Mouse (Mus musculus): ENCODE measurements around the gene Vgll4.
"Not testable (repeated sequence)": the region's sequence is repeated elsewhere in the genome, so short reads cannot be mapped to it uniquely, and the experiment has no call there.

Vgll4 gene

DNA sequence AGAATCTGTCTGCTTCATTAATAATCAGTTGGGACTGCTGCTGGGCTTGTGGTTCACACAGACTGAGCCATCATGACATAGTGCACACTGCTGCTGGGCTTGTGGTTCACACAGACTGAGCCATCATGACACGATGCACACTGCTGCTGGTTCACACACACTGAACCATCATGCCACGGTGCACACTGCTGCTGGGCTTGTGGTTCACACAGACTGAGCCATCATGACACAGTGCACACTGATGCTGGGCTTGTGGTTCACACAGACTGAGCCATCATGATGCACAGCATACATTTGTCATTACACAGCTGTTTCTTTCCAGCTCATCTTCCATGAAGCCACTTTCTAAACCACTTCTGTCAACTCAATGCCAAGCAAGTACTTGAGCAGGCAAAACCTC is 30.1 kb downstream of the Vgll4 start:
- no peak for DNase-seq (ENCODE audit: low read depth, low spot score)

DNA sequence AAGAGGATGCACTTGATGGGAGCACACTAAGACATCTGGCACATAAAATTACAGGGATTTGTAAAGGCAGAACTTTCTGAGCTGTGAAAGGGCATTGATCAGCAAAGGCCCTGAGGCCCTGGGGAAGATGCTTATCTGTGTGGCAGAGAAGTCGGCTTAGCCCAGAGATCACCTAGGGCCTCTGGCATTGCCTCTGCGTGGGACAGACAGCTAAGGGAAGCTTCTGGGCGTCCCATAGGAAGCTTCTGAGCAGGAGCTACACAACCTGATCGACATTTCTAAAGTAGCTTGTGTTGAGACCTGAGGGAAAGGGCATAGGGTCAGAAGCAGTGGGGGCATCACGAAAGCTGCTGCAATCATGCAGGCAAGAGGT is 32.9 kb downstream of the Vgll4 start:
- DNase-seq (ENCODE audit: low read depth, low spot score), result no peak

GRCm38 (mm10) chr6:114936297-114936940 is 33.4 kb downstream of the Vgll4 start:
- DNase-seq (ENCODE audit: low read depth, low spot score), result no peak

DNA sequence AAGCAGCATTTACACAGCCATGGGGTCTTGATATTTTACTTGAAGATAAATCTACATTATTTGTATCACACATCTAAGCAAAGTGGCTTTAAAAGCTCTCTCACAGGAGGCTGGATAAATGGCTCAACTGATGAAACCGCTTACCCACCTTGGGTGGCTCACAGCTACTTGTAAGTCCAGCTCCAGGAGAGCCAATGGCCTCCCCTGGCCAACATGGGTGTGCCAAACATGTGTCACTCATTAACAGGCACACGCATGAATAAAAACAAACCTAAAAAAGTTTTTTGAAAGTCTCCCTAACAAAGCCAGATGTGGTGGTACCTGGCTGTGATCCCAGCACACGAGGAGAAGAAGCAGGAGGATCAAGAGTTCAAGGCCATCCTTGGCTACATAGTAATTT is 34.4 kb downstream of the Vgll4 start:
- no peak for DNase-seq (ENCODE audit: low read depth, low spot score)

GRCm38 (mm10) chr6:114934045-114934444 is 35.7 kb downstream of the Vgll4 start:
- no peak for DNase-seq (ENCODE audit: low read depth, low spot score)

GRCm38 (mm10) chr6:114932991-114933392 is 36.8 kb downstream of the Vgll4 start:
- no peak for DNase-seq (ENCODE audit: low read depth, low spot score)

GRCm38 (mm10) chr6:114932116-114932500 is 37.7 kb downstream of the Vgll4 start:
- DNase-seq (ENCODE audit: low read depth, low spot score), result no peak

DNA sequence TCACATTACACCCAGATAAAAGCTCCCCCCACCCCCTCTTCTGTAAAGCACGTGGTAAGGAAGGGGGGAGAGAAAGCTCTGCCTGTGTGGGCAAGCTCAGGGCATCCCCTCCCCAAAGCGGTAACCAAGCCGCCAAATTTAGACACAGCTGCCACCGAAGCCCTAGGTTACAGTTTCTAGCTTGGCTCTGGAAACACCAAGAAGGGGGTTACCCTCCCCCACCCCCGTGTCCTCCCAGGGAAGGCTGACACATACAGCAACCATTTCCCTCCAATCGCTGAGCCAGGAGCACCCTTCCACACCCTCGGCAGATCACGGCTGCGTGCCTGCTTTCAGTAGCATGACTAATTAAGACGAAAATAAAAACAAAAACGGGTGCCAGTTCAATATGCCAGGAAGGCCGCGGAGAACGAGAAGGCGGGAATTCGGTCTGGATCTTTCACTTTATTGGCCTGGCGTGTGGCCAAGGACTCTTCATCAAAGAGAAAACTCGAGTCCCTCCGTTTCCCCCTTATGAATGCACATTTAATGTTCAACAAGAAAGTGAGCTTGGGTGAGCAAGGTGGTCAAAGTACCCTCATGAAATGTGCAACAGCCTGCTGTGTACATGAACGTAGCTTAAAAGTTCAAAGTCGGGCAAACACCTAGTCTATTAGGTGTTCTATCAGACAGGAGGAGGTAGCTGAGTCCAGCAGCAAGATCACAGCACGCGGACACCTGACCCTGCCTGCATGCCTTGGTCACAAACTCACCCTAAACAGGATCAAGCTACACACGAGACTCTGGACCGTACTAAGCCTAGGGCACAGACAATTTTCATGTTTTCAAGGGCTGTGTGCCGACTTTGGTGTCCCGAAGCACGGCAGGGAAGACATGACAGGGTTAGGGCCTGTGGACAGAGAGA is 38.3 kb downstream of the Vgll4 start:
- DNase-seq (ENCODE audit: low read depth, low spot score), result no peak

GRCm38 (mm10) chr6:114930646-114931045 is 39.1 kb downstream of the Vgll4 start:
- no peak for DNase-seq (ENCODE audit: low read depth, low spot score)

GRCm38 (mm10) chr6:114930038-114930591 is 39.7 kb downstream of the Vgll4 start:
- no peak for DNase-seq (ENCODE audit: low read depth, low spot score)

GRCm38 (mm10) chr6:114929346-114929745 is 40.4 kb downstream of the Vgll4 start:
- no peak for DNase-seq (ENCODE audit: low read depth, low spot score)

- DNase-seq (ENCODE audit: low read depth, low spot score), result peak; percentile 73
Measured at GRCm38 (mm10) chr6:114928462-114928861, 41.3 kb downstream of the Vgll4 start.

DNA sequence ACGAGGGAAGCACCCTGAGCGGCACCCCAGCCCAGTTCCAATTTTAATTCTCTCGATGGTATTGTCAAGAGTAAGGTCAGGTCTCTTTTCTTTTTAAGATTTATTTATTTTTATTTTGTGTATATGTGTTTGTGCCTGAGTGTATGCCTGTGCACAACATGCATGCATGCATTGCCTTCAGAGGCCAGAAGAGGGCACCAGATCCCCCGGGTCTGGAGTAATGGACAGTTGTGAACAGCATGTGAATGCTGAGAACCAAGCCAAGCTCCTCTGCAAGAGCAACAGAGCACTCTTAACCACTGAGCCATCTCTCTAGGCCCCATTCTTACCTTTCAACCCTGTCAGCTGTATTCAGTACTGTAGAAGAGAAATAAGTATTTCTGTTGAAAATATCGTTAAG is 42.4 kb downstream of the Vgll4 start:
- no peak for DNase-seq (ENCODE audit: low read depth, low spot score)

- no peak for DNase-seq (ENCODE audit: low read depth, low spot score)
Measured at GRCm38 (mm10) chr6:114926369-114927157, 43.2 kb downstream of the Vgll4 start.

DNA sequence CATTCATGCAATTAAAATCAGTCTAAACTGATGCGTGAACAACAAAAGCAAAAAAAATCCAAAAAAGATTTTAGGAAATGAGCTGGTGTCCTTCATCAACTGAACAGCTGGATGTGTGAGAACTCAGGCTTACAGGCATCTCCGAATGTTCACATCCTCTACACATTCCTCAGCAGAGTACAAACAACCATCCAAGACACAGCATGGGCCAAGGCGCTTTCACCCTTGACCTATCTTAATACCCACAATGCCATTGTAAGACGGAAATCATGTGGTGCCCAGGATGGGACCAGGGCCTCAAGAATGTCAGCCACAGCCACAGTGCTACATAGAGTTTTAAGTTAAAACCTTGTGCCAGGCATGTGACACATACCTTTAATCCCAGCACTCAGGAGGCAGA is 44.6 kb downstream of the Vgll4 start:
- DNase-seq (ENCODE audit: low read depth, low spot score), result no peak

- DNase-seq (ENCODE audit: low read depth, low spot score), result not testable (repeated sequence)
Measured at GRCm38 (mm10) chr6:114922355-114923096, 47.3 kb downstream of the Vgll4 start.

DNA sequence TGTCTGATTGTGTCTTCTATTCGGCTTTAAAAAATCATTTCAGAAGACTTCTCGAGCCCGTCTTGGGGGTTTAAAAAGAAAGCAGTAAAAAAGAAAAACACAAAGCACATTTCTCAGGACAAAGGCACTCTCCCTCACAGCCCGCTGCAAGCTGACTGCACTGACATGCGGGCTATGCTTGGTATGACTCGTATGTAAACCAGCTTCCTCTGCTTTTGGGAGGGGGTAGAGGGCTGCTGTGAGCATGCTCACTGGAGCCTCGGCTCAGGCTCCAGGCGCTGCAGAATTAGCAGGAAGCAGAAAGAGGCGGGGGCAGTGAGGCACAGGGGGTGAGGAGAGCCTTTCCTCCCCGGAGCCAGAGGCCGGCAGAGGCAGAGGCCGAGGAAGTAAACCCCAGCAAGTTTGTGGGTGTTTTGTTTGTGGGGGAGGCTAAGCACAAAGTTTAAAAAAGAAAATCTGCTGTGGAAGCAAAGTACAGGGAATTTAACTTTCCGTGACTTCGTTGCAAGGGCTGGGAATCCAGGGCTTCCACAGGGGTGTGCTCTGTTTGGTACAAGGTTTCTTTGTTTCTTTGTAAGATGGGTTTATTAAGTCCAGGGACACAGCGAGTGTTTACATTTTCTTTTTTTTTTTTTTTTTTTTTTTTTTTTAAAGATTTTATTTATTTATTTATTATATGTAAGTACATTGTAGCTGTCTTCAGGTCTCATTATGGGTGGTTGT is 48.0 kb downstream of the Vgll4 start:
- peak; percentile 86 for DNase-seq (ENCODE audit: low read depth, low spot score)

- DNase-seq (ENCODE audit: low read depth, low spot score), result no peak
Measured at GRCm38 (mm10) chr6:114920523-114921445, 49.0 kb downstream of the Vgll4 start.

GRCm38 (mm10) chr6:114919670-114920313 is 50.0 kb downstream of the Vgll4 start:
- DNase-seq (ENCODE audit: low read depth, low spot score), result no peak
